Mouse (Mus musculus): Measurements from ENCODE around the gene Ash1l. TPM values are rescaled to one million over a fixed set of nuclear protein-coding genes. Genes with fewer than 3 reads are reported as not detected.

The Ash1l gene
- total and polyA plus RNA-seq, 2 experiments from 2014 or later: 15.8 to 25.0 TPM

DNA sequence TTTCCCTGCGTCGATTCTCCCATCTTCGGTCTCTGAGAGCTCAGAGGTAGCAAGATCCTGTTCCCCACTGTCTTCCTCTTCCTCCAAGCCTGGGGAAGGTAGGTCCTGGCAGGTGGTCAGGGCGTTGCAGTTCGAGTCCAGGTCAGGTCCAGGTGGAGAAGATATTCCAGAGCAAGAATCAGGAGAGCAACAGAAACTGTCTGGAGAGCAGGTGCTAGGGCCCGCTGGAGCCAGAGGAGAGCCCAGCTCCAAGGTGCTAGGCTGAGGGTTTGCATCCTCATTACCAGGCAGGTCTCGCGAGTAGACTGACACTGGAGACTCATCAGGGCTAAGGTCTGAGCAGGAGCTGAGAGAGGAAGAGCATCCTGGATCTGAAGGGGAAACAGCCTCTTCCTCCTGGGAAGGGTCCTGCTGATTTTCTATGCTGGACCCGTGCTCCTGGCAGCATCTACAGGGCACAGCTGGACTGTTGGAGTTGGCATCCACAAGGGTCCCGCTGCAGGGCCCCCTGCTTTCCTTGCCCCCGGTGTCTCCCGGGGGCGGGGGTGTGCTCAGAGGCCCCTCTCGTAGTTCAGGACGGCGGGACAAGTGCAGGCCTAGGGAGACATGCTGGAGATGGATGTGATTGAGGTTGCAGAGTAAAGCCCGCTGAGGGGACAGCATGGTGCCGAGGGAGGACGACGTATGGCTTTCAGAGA is 141.5 kb downstream of the Ash1l start:
- Histone ChIP-seq H3K4me3 (ENCODE audit: low read depth, low read length) (peak overlapping the region; percentile 74), H3K36me3 (ENCODE audit: insufficient read depth, low read length) (peaks cover 42% of the 10 kb centered on the region), H3K9me3 (ENCODE audit: low read length) (no peaks in the 10 kb centered on the region), H3K27ac (ENCODE audit: low read depth, low read length) (peak overlapping the region; percentile 59), H3K4me1 (ENCODE audit: insufficient read depth, low read length) (peaks cover 9% of the 10 kb centered on the region; the same call in 1 of the 2 replicates), H3K9ac (replicated peaks; ENCODE audit: low read length, poor library complexity, severe bottlenecking) (peak overlapping the region; percentile 84), H3K27me3 (ENCODE audit: insufficient read depth, low read length) (no peaks in the 10 kb centered on the region), H3K4me2 (ENCODE audit: low read depth, low read length, poor library complexity, severe bottlenecking) (peak overlapping the region; percentile 98)
- no peak for ATAC-seq (ENCODE audit: low FRiP score)
- TF ChIP-seq CTCF (IDR thresholded peaks at IDR 0.05): no peak
- DNase-seq (ENCODE audit: low spot score): no peak
- WGBS: 9% methylated on average over 20 of the region's 20 CpGs

DNA sequence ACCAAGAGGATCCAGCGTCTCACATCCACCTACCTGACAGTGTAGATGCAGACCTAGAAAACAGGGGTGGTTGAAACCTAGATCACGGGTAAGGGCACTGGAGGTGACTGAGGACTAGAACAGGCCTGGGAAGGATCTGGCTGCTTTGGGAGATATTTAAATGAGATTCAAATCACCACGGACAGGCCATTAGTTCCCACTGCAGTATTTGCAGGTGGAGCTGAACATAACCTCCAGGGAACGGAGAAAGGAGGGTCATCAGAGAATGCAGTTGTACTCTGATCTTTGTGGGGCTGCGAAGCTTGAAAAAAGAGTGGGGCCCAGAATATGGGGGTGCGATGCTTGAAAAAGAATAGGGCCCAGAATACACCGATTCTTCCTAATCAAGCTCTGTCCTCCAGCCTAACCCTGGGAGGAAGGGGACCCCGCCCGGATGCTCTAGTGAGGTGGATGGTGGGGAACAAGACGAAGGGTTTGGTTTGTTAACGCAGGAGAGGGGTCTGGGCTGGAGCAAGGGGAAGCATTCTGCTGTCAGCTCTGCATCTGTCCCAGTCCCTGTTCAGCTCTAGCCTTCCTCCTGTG is 142.2 kb downstream of the Ash1l start:
- no peaks in the 10 kb centered on the region for H3K27me3 ChIP-seq (ENCODE audit: insufficient read depth, low read length)
- H3K4me2 ChIP-seq (ENCODE audit: low read depth, low read length, poor library complexity, severe bottlenecking): peak overlapping the region; percentile 98
- 13% methylated on average over 11 of the region's 11 CpGs for WGBS
- peaks cover 9% of the 10 kb centered on the region; the same call in 1 of the 2 replicates for H3K4me1 ChIP-seq (ENCODE audit: insufficient read depth, low read length)
- ATAC-seq (ENCODE audit: low FRiP score) (peak; percentile 6; the same call in 1 of the 2 replicates), DNase-seq (ENCODE audit: low spot score) (no peak)
- H3K4me3 ChIP-seq (ENCODE audit: low read depth, low read length): peak overlapping the region; percentile 74
- peak overlapping the region; percentile 84 for H3K9ac ChIP-seq (replicated peaks; ENCODE audit: low read length, poor library complexity, severe bottlenecking)
- H3K9me3 ChIP-seq (ENCODE audit: low read length): no peaks in the 10 kb centered on the region
- H3K36me3 ChIP-seq (ENCODE audit: insufficient read depth, low read length): peaks cover 44% of the 10 kb centered on the region
- peak overlapping the region; percentile 80 for H3K27ac ChIP-seq (ENCODE audit: low read depth, low read length)
- no peak for TF ChIP-seq CTCF (IDR thresholded peaks at IDR 0.05)

DNA sequence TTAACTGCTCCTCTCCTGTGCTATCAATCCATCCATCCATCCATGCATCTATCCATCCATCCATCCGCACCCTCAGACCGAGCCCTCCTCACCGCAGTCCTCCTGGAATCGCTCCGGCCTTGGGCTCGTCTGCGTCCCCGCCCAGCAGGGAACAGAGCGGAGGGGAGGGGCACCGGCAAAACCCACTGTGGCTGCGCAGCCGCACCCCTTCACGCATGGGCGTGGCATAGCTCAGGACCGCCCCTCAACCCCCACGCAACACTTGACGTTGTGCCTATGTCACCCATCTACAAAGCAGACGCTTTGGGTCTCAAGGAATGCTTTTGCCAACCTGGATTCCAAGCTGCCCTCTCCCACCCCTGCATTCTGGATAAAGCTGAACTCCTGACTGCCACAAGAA is 142.8 kb downstream of the Ash1l start, which contains the start of gene Rusc1:
Gene Rusc1, minus strand, starts transcription at position 137 of the 400 bp plus-strand sequence.
- H3K4me1 ChIP-seq (ENCODE audit: insufficient read depth, low read length): peaks cover 9% of the 10 kb centered on the region; the same call in 1 of the 2 replicates
- no peaks in the 10 kb centered on the region for H3K9me3 ChIP-seq (ENCODE audit: low read length)
- ATAC-seq (ENCODE audit: low FRiP score): peak; percentile 87
- peak within 1 kb of the TSS; percentile 98 for H3K4me2 ChIP-seq (ENCODE audit: low read depth, low read length, poor library complexity, severe bottlenecking)
- no peaks in the 10 kb centered on the region for H3K27me3 ChIP-seq (ENCODE audit: insufficient read depth, low read length)
- 2% methylated on average over 18 of the region's 18 CpGs for WGBS
- peak within 1 kb of the TSS; percentile 80 for H3K27ac ChIP-seq (ENCODE audit: low read depth, low read length)
- DNase-seq (ENCODE audit: low spot score): peak; percentile 94
- peaks cover 43% of the 10 kb centered on the region for H3K36me3 ChIP-seq (ENCODE audit: insufficient read depth, low read length)
- no peak for TF ChIP-seq CTCF (IDR thresholded peaks at IDR 0.05)
- H3K9ac ChIP-seq (replicated peaks; ENCODE audit: low read length, poor library complexity, severe bottlenecking): peak within 1 kb of the TSS; percentile 84
- peak within 1 kb of the TSS; percentile 74 for H3K4me3 ChIP-seq (ENCODE audit: low read depth, low read length)

DNA sequence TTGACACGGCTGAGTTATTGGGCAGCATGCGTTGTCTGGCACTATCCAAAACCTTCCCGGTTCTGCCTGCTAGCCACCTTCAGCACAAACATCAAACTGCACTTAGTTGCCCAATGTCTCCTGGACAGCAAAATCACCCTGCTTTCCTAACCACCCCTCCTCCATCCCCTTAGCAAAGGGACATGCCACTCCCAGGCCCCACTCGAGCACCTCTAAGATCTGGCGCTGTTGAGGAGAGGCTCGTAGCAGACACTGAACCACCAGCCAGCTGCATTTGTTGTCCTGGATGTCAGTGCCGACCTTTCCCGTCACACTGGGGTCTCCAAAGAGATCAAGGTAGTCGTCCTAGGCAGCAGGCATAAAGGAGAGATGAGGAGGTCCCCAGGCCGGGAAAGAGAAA is 143.6 kb downstream of the Ash1l start:
- ATAC-seq (ENCODE audit: low FRiP score): no peak
- 82% methylated on average over 10 of the region's 10 CpGs for WGBS
- Histone ChIP-seq H3K4me2 (ENCODE audit: low read depth, low read length, poor library complexity, severe bottlenecking) (no peak overlapping the region), H3K9me3 (ENCODE audit: low read length) (no peaks in the 10 kb centered on the region), H3K36me3 (ENCODE audit: insufficient read depth, low read length) (peaks cover 40% of the 10 kb centered on the region), H3K4me1 (ENCODE audit: insufficient read depth, low read length) (peaks cover 9% of the 10 kb centered on the region; the same call in 1 of the 2 replicates), H3K27me3 (ENCODE audit: insufficient read depth, low read length) (no peaks in the 10 kb centered on the region), H3K27ac (ENCODE audit: low read depth, low read length) (no peak overlapping the region), H3K4me3 (ENCODE audit: low read depth, low read length) (no peak overlapping the region), H3K9ac (replicated peaks; ENCODE audit: low read length, poor library complexity, severe bottlenecking) (no peak overlapping the region)
- no peak for DNase-seq (ENCODE audit: low spot score)
- TF ChIP-seq CTCF (IDR thresholded peaks at IDR 0.05): no peak

DNA sequence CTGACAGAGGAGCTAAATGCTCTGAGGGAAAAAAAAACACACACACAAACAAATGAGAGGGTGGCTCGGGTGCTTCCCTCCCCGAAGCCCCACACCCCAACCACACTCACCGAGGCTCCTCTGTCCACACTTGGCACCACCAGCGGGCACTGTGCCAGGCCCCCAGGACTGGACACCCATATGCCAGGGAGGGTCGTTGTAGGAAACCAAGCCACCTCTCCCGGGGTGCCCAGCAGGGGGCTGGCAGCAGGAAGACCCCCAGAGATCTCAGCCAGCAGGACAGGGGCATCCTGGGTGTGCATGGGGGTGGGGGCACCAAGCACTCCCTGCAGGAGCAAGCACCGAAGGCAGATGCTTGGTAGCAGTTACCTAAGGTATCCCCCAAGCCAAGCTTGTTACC is 150.4 kb downstream of the Ash1l start, which contains the start of gene Gm43738:
Gene Gm43738, minus strand, starts transcription at position 289 of the 400 bp plus-strand sequence.
- H3K4me2 ChIP-seq (ENCODE audit: low read depth, low read length, poor library complexity, severe bottlenecking): peak within 1 kb of the TSS; percentile 88
- 36% methylated on average over 7 of the region's 7 CpGs for WGBS
- peak within 1 kb of the TSS; percentile 52 for H3K9ac ChIP-seq (replicated peaks; ENCODE audit: low read length, poor library complexity, severe bottlenecking)
- peak within 1 kb of the TSS; percentile 60 for H3K4me3 ChIP-seq (ENCODE audit: low read depth, low read length)
- peak; percentile 38 for DNase-seq (ENCODE audit: low spot score)
- peak; percentile 27; the same call in 1 of the 2 replicates for TF ChIP-seq CTCF (IDR thresholded peaks at IDR 0.05)
- H3K9me3 ChIP-seq (ENCODE audit: low read length): no peaks in the 10 kb centered on the region
- peaks cover 11% of the 10 kb centered on the region; the same call in 1 of the 2 replicates for H3K4me1 ChIP-seq (ENCODE audit: insufficient read depth, low read length)
- H3K27ac ChIP-seq (ENCODE audit: low read depth, low read length): peak within 1 kb of the TSS; percentile 57; the same call in 1 of the 2 replicates
- no peaks in the 10 kb centered on the region for H3K27me3 ChIP-seq (ENCODE audit: insufficient read depth, low read length)
- H3K36me3 ChIP-seq (ENCODE audit: insufficient read depth, low read length): peaks cover 23% of the 10 kb centered on the region
- no peak for ATAC-seq (ENCODE audit: low FRiP score)

DNA sequence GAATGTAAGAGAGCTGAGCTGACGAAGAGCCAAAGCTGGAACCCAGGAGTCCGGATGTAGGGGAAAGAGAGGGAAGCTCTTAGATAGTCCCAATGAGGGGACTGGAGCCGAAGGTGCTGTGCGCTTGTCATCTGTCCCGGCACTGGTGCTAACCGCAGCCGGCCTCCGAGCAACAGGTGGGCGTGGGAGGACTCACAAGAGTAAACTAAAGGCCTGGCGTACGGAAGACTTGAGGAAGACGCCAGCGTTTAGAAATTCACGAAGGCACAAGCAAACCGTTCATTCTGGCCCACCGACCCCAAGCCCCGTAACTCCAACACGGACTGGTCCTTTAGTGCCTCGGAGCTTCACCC is 151.0 kb downstream of the Ash1l start:
- Histone ChIP-seq H3K27me3 (ENCODE audit: insufficient read depth, low read length) (no peaks in the 10 kb centered on the region), H3K4me2 (ENCODE audit: low read depth, low read length, poor library complexity, severe bottlenecking) (peak overlapping the region; percentile 88), H3K4me1 (ENCODE audit: insufficient read depth, low read length) (peaks cover 11% of the 10 kb centered on the region; the same call in 1 of the 2 replicates), H3K27ac (ENCODE audit: low read depth, low read length) (peak overlapping the region; percentile 57; the same call in 1 of the 2 replicates), H3K36me3 (ENCODE audit: insufficient read depth, low read length) (peaks cover 17% of the 10 kb centered on the region), H3K9ac (replicated peaks; ENCODE audit: low read length, poor library complexity, severe bottlenecking) (peak overlapping the region; percentile 52), H3K9me3 (ENCODE audit: low read length) (no peaks in the 10 kb centered on the region), H3K4me3 (ENCODE audit: low read depth, low read length) (peak overlapping the region; percentile 60)
- TF ChIP-seq CTCF (IDR thresholded peaks at IDR 0.05): no peak
- DNase-seq (ENCODE audit: low spot score): peak; percentile 45
- 0% methylated on average over 19 of the region's 19 CpGs for WGBS
- peak; percentile 14; the same call in 1 of the 2 replicates for ATAC-seq (ENCODE audit: low FRiP score)

Data from midbrain, postnatal 0 days (tissue).